Mouse (Mus musculus) liver, embryonic 14.5 days (tissue): ENCODE results near the gene Fzd7.

ENCODE experiments used
- CTCF ChIP-seq: IDR thresholded peaks from 2 replicates; pipeline ENCODE4 v1.5.1; 2016; ENCODE audit warnings: antibody characterized with exemption, low read depth, control low read depth
- EP300 ChIP-seq: IDR thresholded peaks from 2 replicates; pipeline ENCODE4 v1.6.1; 2016; ENCODE audit warnings: antibody characterized with exemption, low read depth

- TF ChIP-seq CTCF (no peak), EP300 (no peak)
Observed at GRCm38 (mm10) chr1:59470766-59471165, 11.5 kb upstream of the Fzd7 start.
